Mouse (Mus musculus) A20 (cell line): Measurements from ENCODE around the gene Marveld3.

Source experiments
- DNase-seq: peaks from one replicate; pipeline ENCODE4 v3.0.0-alpha.2; 2011; ENCODE audit warnings: low read depth, low spot score

Marveld3 gene

DNA sequence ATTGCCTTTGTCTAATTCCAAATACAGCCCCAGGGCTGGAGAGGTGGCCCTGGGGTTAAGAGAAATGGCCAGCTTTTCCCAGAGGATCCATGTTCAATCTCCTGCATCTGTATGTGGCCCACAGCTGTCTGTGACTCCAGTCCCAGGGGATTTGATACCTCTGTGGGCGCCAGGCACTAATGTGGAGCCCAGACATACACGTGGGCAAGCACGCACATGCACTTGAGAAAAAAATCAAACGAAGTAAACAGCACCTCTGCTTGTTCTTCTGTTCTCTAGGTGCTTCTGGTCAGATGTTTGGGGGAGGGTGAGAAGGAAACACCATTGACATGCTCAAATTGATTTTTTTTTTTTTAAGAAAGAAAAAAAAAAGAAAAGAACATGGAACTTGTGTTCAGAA lies 2.1 kb upstream of the Marveld3 start:
- no peak for DNase-seq

- DNase-seq: no peak
Observed at GRCm38 (mm10) chr8:109963421-109963820, 1.4 kb upstream of the Marveld3 start.

- DNase-seq: no peak
Observed at GRCm38 (mm10) chr8:109962896-109963295, 893 bp upstream of the Marveld3 start.

DNA sequence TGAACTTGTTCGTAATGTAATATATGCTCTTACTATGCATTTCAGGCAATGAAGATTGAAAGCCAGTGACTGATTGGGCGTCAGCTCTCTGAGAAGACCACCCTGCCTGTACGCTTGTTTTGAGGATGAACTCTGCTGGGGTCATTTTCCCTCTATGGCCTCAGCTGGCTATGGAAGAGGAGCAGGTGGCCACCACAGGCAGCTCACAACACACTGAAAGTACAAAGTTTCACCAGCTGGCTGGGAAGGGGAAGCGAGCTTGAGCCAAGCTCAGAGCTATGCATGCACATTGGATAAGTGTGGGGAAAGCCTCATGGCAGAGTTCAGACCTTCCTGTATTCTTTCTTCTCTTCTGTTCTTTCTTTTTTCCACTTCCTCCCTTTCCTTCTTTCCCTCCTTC lies 2.9 kb downstream of the Marveld3 start:
- DNase-seq: peak; percentile 19

DNA sequence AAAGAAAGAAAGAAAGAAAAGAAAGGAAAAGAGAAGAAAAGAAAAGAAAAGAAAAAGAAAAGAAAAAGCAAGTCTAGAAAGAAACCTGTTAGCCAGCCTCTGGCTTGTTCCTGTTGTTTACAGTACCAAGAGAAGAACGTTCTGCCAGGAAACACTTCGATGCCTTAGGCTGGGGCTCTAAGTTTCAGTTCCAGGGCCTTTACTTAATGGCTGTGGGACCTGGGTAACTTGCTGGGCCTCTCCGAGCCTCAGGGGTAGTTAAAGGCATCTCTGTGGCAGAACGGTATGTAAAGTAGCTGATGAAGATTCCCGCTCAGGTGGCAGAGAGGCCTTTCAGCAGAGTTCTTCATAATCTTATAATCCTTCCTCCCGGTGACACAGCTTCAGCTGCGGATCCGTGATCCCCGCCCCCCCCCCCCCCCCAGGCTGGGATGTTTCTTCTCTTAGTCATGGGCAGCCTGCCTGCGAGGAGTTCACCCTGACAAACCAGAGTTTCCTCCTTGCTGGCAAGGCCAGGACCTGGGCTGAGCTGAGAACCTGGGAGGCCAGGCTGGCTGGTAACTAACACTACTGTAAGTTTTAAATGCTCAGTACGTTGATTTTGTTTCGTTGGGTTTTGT lies 3.9 kb downstream of the Marveld3 start:
- no peak for DNase-seq

GRCm38 (mm10) chr8:109957167-109958028 lies 4.6 kb downstream of the Marveld3 start:
- peak; percentile 84 for DNase-seq

- DNase-seq: no peak
Observed at GRCm38 (mm10) chr8:109954486-109954948, 7.5 kb downstream of the Marveld3 start.

DNA sequence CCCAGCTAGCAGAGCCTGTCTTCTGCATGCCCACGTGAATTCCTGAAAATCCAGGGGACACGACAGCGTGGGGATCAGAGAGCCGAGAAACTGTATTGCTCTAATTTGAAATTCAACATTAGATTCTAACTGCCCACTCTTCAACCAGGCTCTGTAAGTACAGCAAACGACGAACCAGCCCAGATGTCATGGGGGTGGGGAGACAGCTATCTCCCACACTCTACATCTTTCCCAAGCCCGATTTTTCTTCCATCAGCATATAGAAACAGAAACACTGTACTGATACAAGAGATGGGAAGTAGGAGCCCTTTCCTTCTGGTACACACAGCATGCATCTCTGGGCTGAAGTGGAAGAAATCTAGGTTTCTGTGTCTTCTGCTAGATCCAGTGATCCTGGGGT lies 9.8 kb downstream of the Marveld3 start:
- no peak for DNase-seq

DNA sequence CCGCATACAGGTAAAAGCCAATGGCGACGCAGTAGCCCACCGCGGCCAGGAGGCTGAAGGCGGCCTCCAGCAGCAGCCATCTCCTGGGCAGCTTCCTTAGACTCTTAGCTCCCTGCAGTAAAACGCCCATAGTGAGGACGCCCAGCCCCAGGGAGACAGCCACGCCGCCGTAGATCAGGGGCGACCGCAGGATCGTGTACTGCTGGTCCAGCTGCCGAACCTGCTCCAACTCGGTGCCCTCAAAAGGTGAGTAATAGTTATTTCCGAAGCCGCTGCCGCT lies 13.8 kb downstream of the Marveld3 start:
- no peak for DNase-seq

- peak; percentile 28 for DNase-seq
Observed at GRCm38 (mm10) chr8:109947447-109948284, 14.3 kb downstream of the Marveld3 start.

GRCm38 (mm10) chr8:109946272-109946671 lies 15.7 kb downstream of the Marveld3 start:
- no peak for DNase-seq

DNA sequence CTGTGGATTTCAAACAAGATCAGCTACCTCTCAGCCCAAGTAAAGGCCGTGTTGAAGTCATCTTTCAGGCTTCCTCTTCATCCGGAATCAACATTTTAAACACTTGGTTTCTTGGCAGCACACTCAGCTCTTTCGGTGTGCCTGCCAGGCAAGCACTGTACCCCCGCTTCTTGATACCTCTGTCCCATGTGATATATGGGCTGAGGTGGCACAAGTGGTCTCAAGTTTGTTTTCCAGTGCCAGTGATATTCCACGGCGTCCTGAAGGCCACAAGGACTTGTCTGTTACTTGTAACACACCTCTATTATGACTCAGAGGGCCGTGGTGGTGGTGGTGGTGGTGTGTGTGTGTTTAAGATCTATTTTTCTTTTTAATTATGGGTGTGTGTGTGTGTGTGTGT lies 16.3 kb downstream of the Marveld3 start:
- DNase-seq: no peak

DNA sequence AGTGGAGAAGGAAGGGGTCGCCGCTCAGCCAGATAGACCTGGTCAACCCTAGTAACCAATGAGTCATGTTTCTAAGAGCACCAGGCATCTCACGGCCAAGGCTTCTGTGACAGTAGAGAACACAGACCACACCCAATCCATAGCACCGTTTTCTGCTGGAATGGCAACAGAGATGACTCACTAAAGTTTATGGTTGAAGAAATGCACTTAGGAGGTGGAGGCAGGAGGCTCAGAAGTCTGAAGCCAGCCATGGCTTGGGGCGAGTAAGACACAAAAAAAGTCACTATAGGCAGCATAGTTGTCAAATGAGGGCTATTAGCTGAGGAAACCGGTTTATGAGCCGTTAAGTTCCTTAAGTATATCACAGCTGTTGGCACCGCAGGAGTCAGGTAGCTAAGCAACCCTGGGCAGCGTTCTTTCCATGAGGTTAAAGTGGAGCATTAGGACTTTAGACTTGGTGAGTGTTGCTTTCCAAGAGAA lies 16.8 kb downstream of the Marveld3 start:
- DNase-seq: no peak

DNA sequence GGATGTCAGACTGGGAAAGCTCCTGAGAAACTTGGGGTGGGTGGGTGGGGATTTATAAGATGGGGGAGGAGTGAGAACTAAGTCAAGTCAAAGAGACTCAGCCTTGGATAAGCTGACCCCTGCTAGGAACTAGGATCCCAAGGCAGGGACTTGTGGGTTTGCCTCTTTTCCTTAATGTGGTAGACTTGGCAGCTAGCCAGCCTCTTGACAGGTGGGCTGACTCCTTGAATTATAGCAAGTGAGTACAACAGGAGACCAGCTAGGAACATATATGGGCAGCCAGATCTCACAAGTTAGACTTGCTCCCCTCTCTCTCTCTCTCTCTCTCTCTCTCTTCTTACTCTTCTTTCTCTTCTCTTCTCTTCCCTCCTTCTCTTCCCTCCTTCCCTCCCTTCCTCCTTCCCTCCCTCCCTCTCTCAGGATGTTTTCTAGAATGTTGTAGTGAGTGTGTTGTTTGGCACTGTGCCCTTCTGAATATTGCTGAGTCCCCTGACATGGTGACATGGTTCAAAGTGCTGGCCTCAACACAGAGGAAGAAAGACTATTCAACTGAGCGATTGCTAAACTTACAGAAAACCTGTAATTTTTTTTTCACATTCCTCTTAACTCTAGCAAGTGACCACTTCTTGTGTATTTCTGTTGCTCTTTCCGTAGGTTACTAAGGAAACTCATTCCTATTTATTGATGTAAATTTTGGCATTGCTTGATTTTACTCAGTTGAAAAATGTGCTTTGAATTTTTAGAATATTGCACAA lies 20.2 kb downstream of the Marveld3 start:
- DNase-seq: no peak

DNA sequence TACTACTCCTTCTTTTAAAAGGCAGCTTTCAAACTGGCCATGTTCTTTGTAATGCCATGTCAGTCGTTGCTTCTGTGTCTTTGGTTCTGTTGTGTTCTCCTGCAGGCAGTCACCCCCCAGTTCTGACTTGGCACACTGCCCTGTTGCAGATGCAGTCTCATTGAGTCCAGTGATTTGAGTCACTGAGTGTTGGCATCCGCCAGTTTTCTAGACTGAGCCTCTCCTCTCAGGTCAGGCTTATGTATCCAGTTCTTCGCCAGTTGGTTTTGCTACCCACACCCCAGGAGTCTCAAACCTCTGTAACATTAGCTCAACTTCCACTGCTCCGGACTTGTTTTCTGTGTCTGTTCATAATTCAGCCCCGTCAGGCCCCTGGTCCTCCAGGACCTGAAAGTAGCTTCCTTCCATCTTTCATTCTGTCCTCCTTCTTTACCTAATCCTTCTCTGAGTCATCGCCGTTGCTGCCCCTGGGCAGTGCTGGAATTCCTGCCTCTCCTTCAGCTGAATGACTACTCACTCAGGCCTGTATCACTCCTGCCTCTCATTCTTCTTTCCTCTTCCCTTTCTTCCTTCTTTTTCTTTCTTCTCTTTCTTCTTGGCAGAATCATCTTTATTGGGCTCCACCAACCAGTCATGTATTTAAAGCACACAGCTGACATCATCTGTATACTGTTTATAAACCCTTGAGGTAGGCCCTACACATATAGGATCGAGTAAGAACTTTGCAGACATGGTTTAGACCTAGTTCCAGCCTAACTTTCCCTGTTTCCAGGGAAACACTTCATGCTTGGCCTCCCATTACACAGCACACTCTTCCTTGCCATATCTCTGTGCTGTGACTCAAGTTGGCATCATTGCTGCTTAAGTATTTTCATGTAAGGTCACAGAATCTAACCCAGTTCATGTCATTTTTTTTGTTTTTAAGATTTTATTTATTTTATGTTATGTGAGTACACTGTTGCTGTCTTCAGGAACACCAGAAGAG lies 41.3 kb downstream of the Marveld3 start:
- no peak for DNase-seq

DNA sequence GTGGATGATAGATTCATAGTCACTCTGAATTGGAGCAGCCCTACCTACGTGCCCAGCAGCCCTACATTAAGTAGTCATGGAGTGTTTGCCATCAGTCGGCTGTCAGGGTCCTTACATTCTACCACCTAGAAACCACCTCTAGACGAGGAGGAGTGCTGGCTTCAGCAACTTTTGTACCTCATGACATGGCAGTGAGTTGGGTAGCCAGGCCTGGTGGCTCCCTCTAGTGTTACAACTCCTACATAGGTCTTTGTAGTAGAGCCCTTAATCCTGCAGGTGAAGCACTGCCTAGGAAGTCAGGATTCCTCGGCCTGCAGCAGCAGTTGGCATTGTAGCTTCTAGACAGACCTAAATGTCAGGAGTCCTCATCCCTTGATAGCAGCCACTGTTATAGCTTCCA lies 44.7 kb downstream of the Marveld3 start:
- DNase-seq: peak; percentile 69

DNA sequence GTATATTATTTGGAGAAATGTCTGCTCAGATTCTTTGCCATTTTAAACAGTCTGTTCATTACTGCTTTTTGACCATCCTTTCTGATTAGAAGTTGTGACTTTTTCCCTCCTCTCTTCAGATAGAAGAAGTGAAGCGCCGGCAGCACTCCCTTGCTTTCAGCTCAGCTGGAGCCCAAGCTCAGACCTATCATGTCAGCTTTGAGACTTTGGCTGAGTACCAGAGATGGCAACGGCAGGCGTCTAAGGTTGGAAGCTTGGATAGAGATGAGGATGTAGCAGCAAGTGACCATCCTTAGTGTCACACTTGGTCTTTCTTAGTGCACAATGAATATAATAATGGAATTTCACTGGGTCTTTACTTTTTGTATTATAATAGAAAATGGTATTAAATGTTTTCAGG lies 54.6 kb downstream of the Marveld3 start:
- no peak for DNase-seq

GRCm38 (mm10) chr8:109906907-109907306 lies 55.1 kb downstream of the Marveld3 start:
- no peak for DNase-seq

DNA sequence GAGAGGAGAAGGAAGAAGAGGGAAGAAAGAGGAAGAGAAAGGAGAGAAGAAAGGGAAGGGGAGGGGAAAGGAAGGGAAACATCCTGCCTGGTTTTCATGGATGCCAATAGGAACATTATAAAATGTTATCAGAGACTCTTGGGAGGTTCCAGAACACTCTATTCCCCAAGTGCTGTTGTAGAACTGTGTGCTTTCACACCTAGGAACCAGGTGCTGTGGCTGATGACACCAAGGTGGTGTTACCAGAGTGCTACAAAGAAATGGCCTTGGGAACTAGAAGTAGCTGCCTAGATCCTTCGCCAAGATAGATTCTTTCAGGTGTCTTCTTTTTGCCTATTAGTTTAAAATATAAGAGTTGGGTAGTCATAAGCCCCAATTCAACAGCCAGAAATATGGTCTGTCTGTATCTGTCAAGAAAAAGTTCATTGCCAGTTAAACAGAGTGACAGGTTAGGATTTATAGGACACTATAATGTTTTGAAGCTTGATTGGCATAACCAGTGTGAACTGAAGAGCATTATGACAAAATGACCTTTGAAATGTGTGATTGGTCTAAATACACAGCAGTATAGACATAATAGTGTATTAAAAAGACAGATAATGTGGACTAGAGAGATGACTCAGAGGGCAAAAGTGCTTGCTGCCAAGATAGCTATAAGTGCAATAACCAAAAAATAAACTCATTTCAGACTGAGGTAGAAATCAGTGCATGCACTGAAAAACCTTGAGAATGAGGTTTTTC lies 56.9 kb downstream of the Marveld3 start:
- DNase-seq: no peak
